Mouse (Mus musculus) lung, postnatal 0 days (tissue): ENCODE results near the gene Zfp952.

ENCODE experiments used
- CTCF ChIP-seq: IDR thresholded peaks from 2 replicates; pipeline ENCODE4 v1.5.1; 2016; ENCODE audit warnings: antibody characterized with exemption, mild to moderate bottlenecking
- EP300 ChIP-seq: IDR thresholded peaks from 2 replicates; pipeline ENCODE4 v1.6.1; 2016; ENCODE audit warnings: antibody characterized with exemption, mild to moderate bottlenecking, control low read depth

DNA sequence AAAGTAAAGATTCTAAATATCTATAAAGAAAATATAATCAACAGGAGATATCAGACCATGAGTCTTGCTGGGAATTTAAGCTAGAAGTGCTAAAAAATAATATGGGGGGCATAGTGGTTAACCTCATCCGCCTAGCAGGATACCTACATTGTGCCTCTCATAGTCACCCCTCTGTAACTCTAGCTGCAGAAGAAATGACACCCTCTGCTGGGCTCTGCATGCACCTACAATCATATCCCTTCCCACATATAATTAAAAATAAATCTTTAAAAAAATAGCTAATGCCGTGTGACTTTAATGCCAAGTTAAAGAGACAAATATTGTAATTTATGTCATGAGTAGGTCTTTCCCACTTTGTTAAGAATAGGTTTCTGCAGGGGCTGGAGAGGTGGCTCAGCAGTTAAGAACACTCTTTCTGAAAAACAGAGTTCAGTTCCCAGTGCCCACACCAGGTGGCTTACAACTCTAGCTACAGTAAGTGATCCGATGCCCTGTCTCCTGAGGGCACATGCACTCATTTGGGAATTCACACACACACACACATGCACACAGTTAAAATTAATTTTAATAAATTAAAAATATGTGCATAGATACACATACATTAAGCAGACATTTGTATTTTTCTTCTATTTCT, 48.4 kb upstream of the Zfp952 start:
- TF ChIP-seq CTCF (peak; percentile 38), EP300 (no peak)
